Mouse (Mus musculus) cortical plate, adult 2 months (tissue): ENCODE data around the gene Cfl1. TPM values are rescaled to one million over a fixed set of nuclear protein-coding genes. Genes with fewer than 3 reads are reported as not detected.

Experiments used
- H3K27ac ChIP-seq: fragments of 200-500 bp; 2 replicates; pipeline ENCODE4 v1.5.1; 2012; ENCODE audit warnings: low read length, control low read depth, inconsistent platforms; ENCODE audit not compliant: insufficient read depth
- H3K4me1 ChIP-seq: fragments of 200-500 bp; 2 replicates; pipeline ENCODE4 v1.6.1; 2011; ENCODE audit warnings: low read length; ENCODE audit not compliant: control insufficient read depth, insufficient read depth
- H3K4me3 ChIP-seq: fragments of 200-500 bp; 2 replicates; pipeline ENCODE4 v1.5.1; 2011; ENCODE audit warnings: mild to moderate bottlenecking, low read length, control low read depth; ENCODE audit not compliant: insufficient read depth
- CTCF ChIP-seq: fragments of 200-500 bp; IDR thresholded peaks from 2 replicates; pipeline ENCODE4 v1.5.1; 2011; ENCODE audit warnings: mild to moderate bottlenecking, control low read depth, low read length; ENCODE audit not compliant: insufficient read depth; ENCODE audit errors: extremely low read depth
- POLR2A ChIP-seq: fragments of 200-500 bp; IDR thresholded peaks from 2 replicates; pipeline ENCODE4 v1.6.1; 2011; ENCODE audit warnings: mild to moderate bottlenecking, low read length, control low read depth; ENCODE audit not compliant: insufficient read depth; ENCODE audit errors: extremely low read depth
- polyA plus RNA-seq: library from polyadenylated mRNA; depleted of rRNA; stranded (reverse); fragments of >200 nt; gene quantifications from 2 replicates; pipeline ENCODE4 v1.2.3, GENCODE M21; 2012; rRNA removed

The Cfl1 gene
- polyA plus RNA-seq, 1 experiment, result 1,455 TPM

GRCm38 (mm10) chr19:5516906-5517505 lies 26.8 kb downstream of the Cfl1 start:
- Histone ChIP-seq H3K4me1 (no peaks in the 10 kb centered on the region), H3K4me3 (no peak overlapping the region), H3K27ac (peak overlapping the region; percentile 70; the same call in 1 of the 2 replicates)
- TF ChIP-seq CTCF (no peak), POLR2A (no peak)

- TF ChIP-seq CTCF (no peak), POLR2A (no peak)
- no peak overlapping the region for H3K27ac ChIP-seq
- no peak overlapping the region for H3K4me3 ChIP-seq
- no peaks in the 10 kb centered on the region for H3K4me1 ChIP-seq
Measured at GRCm38 (mm10) chr19:5518721-5519120, 28.5 kb downstream of the Cfl1 start.

- Histone ChIP-seq H3K4me3 (no peak overlapping the region), H3K27ac (no peak overlapping the region), H3K4me1 (no peaks in the 10 kb centered on the region)
- no peak for TF ChIP-seq CTCF
- TF ChIP-seq POLR2A, result no peak
Measured at GRCm38 (mm10) chr19:5525204-5525603, 34.9 kb downstream of the Cfl1 start.

DNA sequence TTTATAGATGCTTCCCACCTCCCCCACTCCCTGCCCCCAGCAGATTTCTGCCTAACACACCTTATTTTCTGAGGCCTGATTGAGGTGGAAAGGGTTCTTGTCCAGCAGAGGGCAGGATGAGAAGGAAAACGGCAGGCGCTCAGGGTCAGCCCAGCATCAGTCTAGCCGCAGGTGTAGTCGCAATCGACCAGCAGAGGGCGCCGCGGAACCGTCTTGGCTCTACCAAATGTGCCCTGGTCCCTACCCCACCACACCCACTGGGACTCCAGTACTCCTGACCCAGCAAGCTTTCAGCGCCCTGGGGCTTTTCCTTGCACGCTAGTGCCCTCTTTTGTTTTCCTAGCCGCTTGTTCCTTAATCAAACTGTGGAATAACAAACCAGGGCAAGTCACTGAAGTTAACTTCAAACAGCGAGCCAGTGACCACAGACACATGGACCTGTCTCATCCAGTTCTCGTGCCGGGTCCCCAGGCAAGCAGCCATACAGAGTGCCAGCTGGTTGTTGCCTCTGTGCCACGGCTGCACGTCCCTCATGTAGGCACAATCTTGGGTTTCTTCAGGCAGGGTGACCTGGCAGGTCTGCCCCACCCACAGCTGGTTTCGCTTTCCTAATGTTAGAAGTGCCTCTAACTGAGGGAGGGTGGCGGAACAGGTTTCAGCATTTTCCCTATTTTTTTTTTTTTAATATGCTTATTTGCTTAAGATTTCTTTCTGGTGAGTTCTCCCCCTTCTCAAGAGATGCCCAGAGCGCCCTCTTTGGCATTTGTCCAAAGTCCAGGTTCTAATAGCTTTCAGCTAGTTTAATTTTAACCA lies 39.3 kb downstream of the Cfl1 start:
- Histone ChIP-seq H3K4me1 (no peaks in the 10 kb centered on the region), H3K4me3 (no peak overlapping the region), H3K27ac (no peak overlapping the region)
- TF ChIP-seq CTCF, result peak; percentile 86
- TF ChIP-seq POLR2A, result no peak

DNA sequence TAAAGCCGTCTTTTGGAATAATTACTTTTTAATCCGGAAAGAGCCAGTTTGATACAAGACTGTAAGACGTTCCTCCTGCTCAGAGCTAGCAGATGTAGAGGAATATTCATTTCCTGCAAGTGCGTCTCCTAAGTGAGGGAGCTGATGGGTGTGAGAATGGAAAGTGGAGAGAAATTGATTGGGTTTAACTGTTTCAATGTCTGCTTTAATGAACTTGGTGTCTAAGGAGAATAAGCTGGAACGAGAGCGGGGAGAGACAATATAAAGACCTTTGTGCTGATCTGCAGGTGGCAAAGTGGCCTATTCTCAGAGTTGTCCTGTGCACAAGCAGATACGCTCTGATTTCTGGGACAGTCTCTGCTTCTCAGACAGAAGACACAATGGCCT lies 39.9 kb downstream of the Cfl1 start:
- TF ChIP-seq POLR2A (no peak), CTCF (no peak)
- H3K4me1 ChIP-seq, result no peaks in the 10 kb centered on the region
- no peak overlapping the region for H3K27ac ChIP-seq
- no peak overlapping the region for H3K4me3 ChIP-seq

DNA sequence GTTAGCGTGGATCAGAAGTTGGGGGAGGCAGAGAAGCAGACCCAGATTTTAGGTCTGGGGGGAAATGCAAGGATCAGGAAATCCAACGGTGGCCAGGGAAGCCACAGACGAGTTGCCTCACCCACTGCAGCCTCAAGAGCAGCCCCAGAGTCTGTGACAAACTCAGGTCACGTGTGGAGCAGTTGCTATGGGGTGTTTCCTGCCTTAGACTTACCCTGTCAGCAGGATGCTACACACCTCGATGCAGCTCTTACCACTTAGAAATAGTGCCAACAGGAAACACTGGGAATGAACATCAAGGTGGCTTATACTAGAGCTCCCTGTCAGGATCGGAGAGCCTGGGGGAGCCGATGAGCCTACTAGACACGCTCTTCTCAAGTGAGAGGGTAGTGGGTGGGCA lies 42.3 kb downstream of the Cfl1 start:
- Histone ChIP-seq H3K4me1 (no peaks in the 10 kb centered on the region), H3K27ac (no peak overlapping the region), H3K4me3 (no peak overlapping the region)
- TF ChIP-seq POLR2A, result no peak
- no peak for TF ChIP-seq CTCF

DNA sequence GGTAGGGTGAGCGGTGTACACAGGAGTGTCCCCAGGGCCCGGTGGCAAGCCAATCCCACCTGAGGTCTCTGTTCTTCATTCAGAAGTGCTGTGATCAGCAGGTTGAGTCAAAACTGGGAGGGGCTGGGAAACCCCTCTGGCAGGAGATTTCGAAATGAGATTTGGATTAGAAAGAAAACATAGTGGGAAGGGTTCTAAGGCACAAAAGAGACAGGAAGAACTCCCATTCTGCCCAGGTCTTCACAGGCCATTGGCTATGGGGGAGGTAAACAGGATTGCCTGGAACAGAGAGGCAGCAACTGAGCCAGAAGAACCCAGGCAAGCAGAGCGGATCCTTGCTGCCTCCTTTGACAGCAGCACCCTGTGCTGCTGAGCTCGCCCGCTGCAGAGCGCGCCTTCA lies 48.5 kb downstream of the Cfl1 start:
- no peaks in the 10 kb centered on the region for H3K4me1 ChIP-seq
- H3K4me3 ChIP-seq, result no peak overlapping the region
- H3K27ac ChIP-seq, result no peak overlapping the region
- TF ChIP-seq POLR2A, result no peak
- no peak for TF ChIP-seq CTCF

DNA sequence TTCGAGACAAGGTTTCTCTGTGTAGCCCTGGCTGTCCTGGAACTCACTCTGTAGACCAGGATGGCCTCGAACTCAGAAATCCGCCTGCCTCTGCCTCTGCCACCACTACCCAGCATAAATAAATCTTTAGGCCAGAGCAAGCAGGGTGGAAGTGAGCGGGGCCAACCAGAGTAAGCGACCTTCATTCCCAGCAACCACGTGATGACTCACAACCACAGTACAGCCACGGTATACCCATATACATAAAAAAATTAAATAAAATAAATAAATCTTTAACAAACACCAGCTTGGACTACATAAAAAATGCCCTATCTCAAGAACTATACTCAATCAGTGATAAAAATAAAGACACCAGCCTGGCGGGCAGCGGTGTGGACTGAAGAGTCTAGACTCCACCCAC lies 53.1 kb downstream of the Cfl1 start:
- Histone ChIP-seq H3K27ac (no peak overlapping the region), H3K4me3 (no peak overlapping the region), H3K4me1 (no peaks in the 10 kb centered on the region)
- TF ChIP-seq POLR2A (no peak), CTCF (no peak)

GRCm38 (mm10) chr19:5544031-5544430 lies 53.8 kb downstream of the Cfl1 start:
- H3K4me3 ChIP-seq, result no peak overlapping the region
- no peaks in the 10 kb centered on the region for H3K4me1 ChIP-seq
- TF ChIP-seq CTCF, result no peak
- TF ChIP-seq POLR2A, result no peak
- H3K27ac ChIP-seq, result no peak overlapping the region

Other genes with a start within 250 kb of the Cfl1 start
- gene Pacs1, start 217.3 kb upstream of the Cfl1 start, polyA plus RNA-seq, result 47.0 and 47.8 TPM in 2 replicates
- 151 and 159 TPM in 2 replicates for gene Sf3b2, start 195.0 kb upstream of the Cfl1 start, polyA plus RNA-seq
- 61.9 and 62.3 TPM in 2 replicates for gene Gal3st3, start 192.1 kb upstream of the Cfl1 start, polyA plus RNA-seq
- gene Catsper1, start 154.7 kb upstream of the Cfl1 start, polyA plus RNA-seq, result not detected in 2 replicates
- 22.3 and 23.9 TPM in 2 replicates for gene Cst6, start 140.9 kb upstream of the Cfl1 start, polyA plus RNA-seq
- 26.8 and 27.0 TPM in 2 replicates for gene Eif1ad, start 123.7 kb upstream of the Cfl1 start, polyA plus RNA-seq
- 92.0 and 104 TPM in 2 replicates for gene Banf1, start 123.3 kb upstream of the Cfl1 start, polyA plus RNA-seq
- 71.0 and 76.4 TPM in 2 replicates for gene Sart1, start 101.8 kb upstream of the Cfl1 start, polyA plus RNA-seq
- not detected in 2 replicates for gene Tsga10ip, start 87.9 kb upstream of the Cfl1 start, polyA plus RNA-seq
- gene Drap1, start 65.5 kb upstream of the Cfl1 start, polyA plus RNA-seq, result 285 and 320 TPM in 2 replicates
- 99.8 and 101 TPM in 2 replicates for gene AI837181, start 65.3 kb upstream of the Cfl1 start, polyA plus RNA-seq
- gene Fosl1, start 42.9 kb upstream of the Cfl1 start, polyA plus RNA-seq, result 0.21 TPM in 1 of 2 replicates, not detected in the other
- gene Ccdc85b, start 32.6 kb upstream of the Cfl1 start, polyA plus RNA-seq, result 23.8 and 24.5 TPM in 2 replicates
- gene Fibp, start 29.8 kb upstream of the Cfl1 start, polyA plus RNA-seq, result 129 and 131 TPM in 2 replicates
- gene Ctsw, start 21.9 kb upstream of the Cfl1 start, polyA plus RNA-seq, result 0.27 and 0.53 TPM in 2 replicates
- 24.5 and 27.1 TPM in 2 replicates for gene Efemp2, start 16.5 kb upstream of the Cfl1 start, polyA plus RNA-seq
- 38.6 and 39.5 TPM in 2 replicates for gene Mus81, start 2.1 kb upstream of the Cfl1 start, polyA plus RNA-seq
- 4.7 and 5.7 TPM in 2 replicates for gene 1700020D05Rik, start 13.3 kb downstream of the Cfl1 start, polyA plus RNA-seq
- gene Snx32, start 20.1 kb downstream of the Cfl1 start, polyA plus RNA-seq, result 150 and 162 TPM in 2 replicates
- gene Ovol1, start 70.2 kb downstream of the Cfl1 start, polyA plus RNA-seq, result 0.02 and 0.04 TPM in 2 replicates
- gene Ap5b1, start 77.6 kb downstream of the Cfl1 start, polyA plus RNA-seq, result 3.2 and 3.3 TPM in 2 replicates
- gene Rnaseh2c, start 111.4 kb downstream of the Cfl1 start, polyA plus RNA-seq, result 50.2 and 61.3 TPM in 2 replicates
- gene Kat5, start 119.8 kb downstream of the Cfl1 start, polyA plus RNA-seq, result 111 and 115 TPM in 2 replicates
- gene Rela, start 147.0 kb downstream of the Cfl1 start, polyA plus RNA-seq, result 30.9 and 32.5 TPM in 2 replicates
- 16.9 and 17.7 TPM in 2 replicates for gene Sipa1, start 173.3 kb downstream of the Cfl1 start, polyA plus RNA-seq
- gene Map3k11, start 198.3 kb downstream of the Cfl1 start, polyA plus RNA-seq, result 21.1 and 23.1 TPM in 2 replicates
- 59.9 and 60.8 TPM in 2 replicates for gene Pcnx3, start 198.5 kb downstream of the Cfl1 start, polyA plus RNA-seq
- gene Kcnk7, start 213.9 kb downstream of the Cfl1 start, polyA plus RNA-seq, result 0.09 and 0.23 TPM in 2 replicates
- 16.5 and 17.0 TPM in 2 replicates for gene Ehbp1l1, start 235.9 kb downstream of the Cfl1 start, polyA plus RNA-seq
- 46.7 and 58.6 TPM in 2 replicates for gene Fam89b, start 239.2 kb downstream of the Cfl1 start, polyA plus RNA-seq